Mouse (Mus musculus): ENCODE data around the gene Olfr30. TPM values are rescaled to one million over a fixed set of nuclear protein-coding genes. Genes with fewer than 3 reads are reported as not detected.

Olfr30 gene
- polyA plus RNA-seq, 1 experiment: not detected

- TF ChIP-seq CTCF (IDR thresholded peaks at IDR 0.05; ENCODE audit: borderline replicate concordance, insufficient read depth, low read length) (no peak), POLR2A (IDR thresholded peaks at IDR 0.05; ENCODE audit: low read depth, low read length) (no peak)
- no peak overlapping the region for H3K4me3 ChIP-seq (ENCODE audit: insufficient read depth, low read length)
- peaks cover 6% of the 10 kb centered on the region for H3K4me1 ChIP-seq (ENCODE audit: control insufficient read depth, insufficient read depth, low read length)
- peak overlapping the region; percentile 60 for H3K27ac ChIP-seq (ENCODE audit: insufficient read depth, low read length)
Measured at GRCm38 (mm10) chr11:58418336-58418735, 43.7 kb downstream of the Olfr30 start.

GRCm38 (mm10) chr11:58408066-58408465 is 54.0 kb downstream of the Olfr30 start:
- Histone ChIP-seq H3K27ac (ENCODE audit: insufficient read depth, low read length) (no peak overlapping the region), H3K4me3 (ENCODE audit: insufficient read depth, low read length) (no peak overlapping the region), H3K4me1 (ENCODE audit: control insufficient read depth, insufficient read depth, low read length) (no peaks in the 10 kb centered on the region)
- no peak for TF ChIP-seq CTCF (IDR thresholded peaks at IDR 0.05; ENCODE audit: borderline replicate concordance, insufficient read depth, low read length)
- no peak for TF ChIP-seq POLR2A (IDR thresholded peaks at IDR 0.05; ENCODE audit: low read depth, low read length)

Other genes with a start within 250 kb of the Olfr30 start
- gene 4930438A08Rik, start 187.5 kb downstream of the Olfr30 start, polyA plus RNA-seq (2011; ENCODE audit: insufficient read length, low read depth, missing spikeins): not detected in 2 replicates
- 10.3 and 11.6 TPM in 2 replicates for gene Zfp692, start 155.2 kb downstream of the Olfr30 start, polyA plus RNA-seq (2011; ENCODE audit: insufficient read length, low read depth, missing spikeins)
- gene Zfp672, start 131.9 kb downstream of the Olfr30 start, polyA plus RNA-seq (2011; ENCODE audit: insufficient read length, low read depth, missing spikeins): 22.1 and 23.2 TPM in 2 replicates
- gene Sh3bp5l, start 131.5 kb downstream of the Olfr30 start, polyA plus RNA-seq (2011; ENCODE audit: insufficient read length, low read depth, missing spikeins): 21.5 and 25.1 TPM in 2 replicates
- gene Lypd8, start 83.2 kb downstream of the Olfr30 start, polyA plus RNA-seq (2011; ENCODE audit: insufficient read length, low read depth, missing spikeins): not detected in 2 replicates
- not detected in 2 replicates for gene 1810065E05Rik, start 41.2 kb downstream of the Olfr30 start, polyA plus RNA-seq (2011; ENCODE audit: insufficient read length, low read depth, missing spikeins)
- gene Gm12253, start 29.7 kb downstream of the Olfr30 start, polyA plus RNA-seq (2011; ENCODE audit: insufficient read length, low read depth, missing spikeins): not detected in 2 replicates
- not detected in 2 replicates for gene Lypd9, start 9.3 kb downstream of the Olfr30 start, polyA plus RNA-seq (2011; ENCODE audit: insufficient read length, low read depth, missing spikeins)
- gene Olfr332, start 30.3 kb upstream of the Olfr30 start, polyA plus RNA-seq (2011; ENCODE audit: insufficient read length, low read depth, missing spikeins): not detected in 2 replicates
- not detected in 2 replicates for gene Olfr331, start 40.3 kb upstream of the Olfr30 start, polyA plus RNA-seq (2011; ENCODE audit: insufficient read length, low read depth, missing spikeins)
- not detected in 2 replicates for gene Olfr330, start 72.6 kb upstream of the Olfr30 start, polyA plus RNA-seq (2011; ENCODE audit: insufficient read length, low read depth, missing spikeins)
- gene Olfr329-ps, start 84.2 kb upstream of the Olfr30 start, polyA plus RNA-seq (2011; ENCODE audit: insufficient read length, low read depth, missing spikeins): not detected in 2 replicates
- gene Olfr328, start 93.4 kb upstream of the Olfr30 start, polyA plus RNA-seq (2011; ENCODE audit: insufficient read length, low read depth, missing spikeins): not detected in 2 replicates
- not detected in 2 replicates for gene Olfr224, start 108.3 kb upstream of the Olfr30 start, polyA plus RNA-seq (2011; ENCODE audit: insufficient read length, low read depth, missing spikeins)
- gene Olfr325, start 115.5 kb upstream of the Olfr30 start, polyA plus RNA-seq (2011; ENCODE audit: insufficient read length, low read depth, missing spikeins): not detected in 2 replicates
- gene Olfr324, start 132.8 kb upstream of the Olfr30 start, polyA plus RNA-seq (2011; ENCODE audit: insufficient read length, low read depth, missing spikeins): not detected in 2 replicates
- not detected in 2 replicates for gene 2210407C18Rik, start 153.8 kb upstream of the Olfr30 start, polyA plus RNA-seq (2011; ENCODE audit: insufficient read length, low read depth, missing spikeins)
- gene Olfr323, start 168.2 kb upstream of the Olfr30 start, polyA plus RNA-seq (2011; ENCODE audit: insufficient read length, low read depth, missing spikeins): not detected in 2 replicates
- gene Trim58, start 178.2 kb upstream of the Olfr30 start, polyA plus RNA-seq (2011; ENCODE audit: insufficient read length, low read depth, missing spikeins): not detected in 2 replicates
- not detected in 2 replicates for gene Olfr322, start 196.5 kb upstream of the Olfr30 start, polyA plus RNA-seq (2011; ENCODE audit: insufficient read length, low read depth, missing spikeins)
- not detected in 2 replicates for gene Olfr320, start 218.8 kb upstream of the Olfr30 start, polyA plus RNA-seq (2011; ENCODE audit: insufficient read length, low read depth, missing spikeins)
- not detected in 2 replicates for gene Olfr319, start 236.9 kb upstream of the Olfr30 start, polyA plus RNA-seq (2011; ENCODE audit: insufficient read length, low read depth, missing spikeins)